Mouse (Mus musculus) intestine, embryonic 14.5 days (tissue): ENCODE data around the gene Fam71e2. TPM values are rescaled to one million over a fixed set of nuclear protein-coding genes. Genes with fewer than 3 reads are reported as not detected.
"Not testable (repeated sequence)": the region's sequence is repeated elsewhere in the genome, so short reads cannot be mapped to it uniquely, and the experiment has no call there.

Experiments used
- ATAC-seq: fragments of 200-750 bp; cut with Nextera tagmentation; replicated peaks from 2 replicates; pipeline ENCODE4 v1.8.0; 2017; ENCODE audit warnings: low read depth, moderate number of reproducible peaks, moderate TSS enrichment, moderate library complexity; ENCODE audit not compliant: low FRiP score, low TSS enrichment
- DNase-seq: peaks from one replicate; pipeline ENCODE4 v3.0.0-alpha.2; 2018; ENCODE audit warnings: low spot score
- H3K27ac ChIP-seq: fragments of 300-500 bp; sonication (generic); 2 replicates; pipeline ENCODE4 v1.5.1; 2014; ENCODE audit warnings: low read depth, mild to moderate bottlenecking, control low read depth
- H3K27me3 ChIP-seq: fragments of 300-500 bp; sonication (generic); replicated peaks from 2 replicates; pipeline ENCODE4 v1.6.1; 2014; ENCODE audit warnings: low read length, control low read depth; ENCODE audit not compliant: control insufficient read depth, insufficient read depth
- H3K36me3 ChIP-seq: fragments of 300-500 bp; sonication (generic); 2 replicates; pipeline ENCODE4 v1.6.1; 2014; ENCODE audit warnings: low read length, control low read depth; ENCODE audit not compliant: control insufficient read depth, insufficient read depth
- H3K4me1 ChIP-seq: fragments of 300-500 bp; sonication (generic); replicated peaks from 2 replicates; pipeline ENCODE4 v1.6.1; 2014; ENCODE audit warnings: low read length, control low read depth, mixed read lengths; ENCODE audit not compliant: control insufficient read depth, insufficient read depth
- H3K4me2 ChIP-seq: fragments of 300-500 bp; sonication (generic); 2 replicates; pipeline ENCODE4 v1.6.1; 2014; ENCODE audit warnings: low read length
- H3K4me3 ChIP-seq: fragments of 300-500 bp; sonication (generic); 2 replicates; pipeline ENCODE4 v1.5.1; 2014; ENCODE audit warnings: low read depth, low read length, control low read depth, mixed read lengths
- H3K9ac ChIP-seq: fragments of 300-500 bp; sonication (generic); 2 replicates; pipeline ENCODE4 v1.6.1; 2014; ENCODE audit warnings: mild to moderate bottlenecking, low read length
- H3K9me3 ChIP-seq: fragments of 300-500 bp; sonication (generic); 2 replicates; pipeline ENCODE4 v1.6.1; 2016; ENCODE audit warnings: low read length, control low read depth; ENCODE audit not compliant: control insufficient read depth
- WGBS: fragments of 180-500 bp; shearing (Covaris S2); extraction: QIAGEN DNeasy Blood & Tissue Kit; methylation state at CpG from one replicate; pipeline ENCODE4 v1.1.7; 2014; 5-methylcytosine and 5-hydroxymethylcytosine counted together
- polyA plus RNA-seq: library from polyadenylated mRNA; unstranded; fragments of >200 nt; fragmentation: Nextera tagmentation; extraction: Ambion mirVana; gene quantifications from 2 replicates; pipeline ENCODE4 v1.2.1, GENCODE M21; 2014

Gene Fam71e2
- not detected in 2 replicates for polyA plus RNA-seq

- 75% methylated on average over 4 of the region's 5 CpGs for WGBS
These were observed at the start of gene Fam71e2 for GRCm38 (mm10) chr7:4771202-4771601. Gene Fam71e2 (minus strand): TSS chr7:4771302.

GRCm38 (mm10) chr7:4816559-4816958, 45.5 kb upstream of the Fam71e2 start:
- Histone ChIP-seq H3K4me2 (no peak overlapping the region), H3K4me1 (no peaks in the 10 kb centered on the region; the same call in 1 of the 2 replicates), H3K4me3 (no peak overlapping the region), H3K27ac (no peak overlapping the region), H3K36me3 (no peaks in the 10 kb centered on the region), H3K27me3 (no peaks in the 10 kb centered on the region), H3K9ac (no peak overlapping the region), H3K9me3 (no peaks in the 10 kb centered on the region)
- ATAC-seq (no peak), DNase-seq (no peak)

More at GRCm38 (mm10) chr7:4771202-4771601, at the start of gene Fam71e2:
- no peak within 1 kb of the TSS for H3K9ac ChIP-seq
- DNase-seq = no peak
- H3K36me3 ChIP-seq = no peaks in the 10 kb centered on the region
- ATAC-seq = no peak
- H3K4me1 ChIP-seq = no peaks in the 10 kb centered on the region
- H3K4me2 ChIP-seq = no peak within 1 kb of the TSS
- H3K9me3 ChIP-seq = no peaks in the 10 kb centered on the region
- H3K27ac ChIP-seq = no peak within 1 kb of the TSS
- H3K4me3 ChIP-seq = no peak within 1 kb of the TSS
- peaks cover 16% of the 10 kb centered on the region for H3K27me3 ChIP-seq

GRCm38 (mm10) chr7:4813105-4813791, 42.1 kb upstream of the Fam71e2 start:
- WGBS = 23% methylated on average over 8 of the region's 8 CpGs
- Histone ChIP-seq H3K4me1 (peaks cover 21% of the 10 kb centered on the region), H3K4me2 (peak overlapping the region; percentile 57), H3K27me3 (no peaks in the 10 kb centered on the region), H3K27ac (peak overlapping the region; percentile 98), H3K4me3 (peak overlapping the region; percentile 95), H3K9ac (peak overlapping the region; percentile 47), H3K36me3 (peaks cover 26% of the 10 kb centered on the region), H3K9me3 (no peaks in the 10 kb centered on the region)
- ATAC-seq (no peak), DNase-seq (no peak)

GRCm38 (mm10) chr7:4812303-4813104, 41.4 kb upstream of the Fam71e2 start, which contains the start of gene Ube2s:
Gene Ube2s (minus strand): TSS chr7:4812590.
- peak; percentile 99 for ATAC-seq
- H3K4me1 ChIP-seq = peaks cover 21% of the 10 kb centered on the region

GRCm38 (mm10) chr7:4811842-4812302, 40.8 kb upstream of the Fam71e2 start:
- peak overlapping the region; percentile 98 for H3K27ac ChIP-seq
- peak overlapping the region; percentile 82 for H3K4me2 ChIP-seq
- peak overlapping the region; percentile 95 for H3K4me3 ChIP-seq
- WGBS = under 1% methylated on average over 33 of the region's 36 CpGs
- peak overlapping the region; percentile 98 for H3K9ac ChIP-seq
- peaks cover 37% of the 10 kb centered on the region for H3K36me3 ChIP-seq
- ATAC-seq (peak; percentile 26), DNase-seq (peak; percentile 81)
- H3K4me1 ChIP-seq = peaks cover 21% of the 10 kb centered on the region
- no peaks in the 10 kb centered on the region for H3K27me3 ChIP-seq
- no peaks in the 10 kb centered on the region for H3K9me3 ChIP-seq

More at GRCm38 (mm10) chr7:4812303-4813104, 41.4 kb upstream of the Fam71e2 start, which contains the start of gene Ube2s:
- peak within 1 kb of the TSS; percentile 98 for H3K9ac ChIP-seq
- H3K36me3 ChIP-seq = peaks cover 30% of the 10 kb centered on the region
- peak; percentile 100 for DNase-seq
- H3K9me3 ChIP-seq = no peaks in the 10 kb centered on the region
- no peaks in the 10 kb centered on the region for H3K27me3 ChIP-seq
- H3K4me2 ChIP-seq = peak within 1 kb of the TSS; percentile 82
- peak within 1 kb of the TSS; percentile 98 for H3K27ac ChIP-seq
- peak within 1 kb of the TSS; percentile 95 for H3K4me3 ChIP-seq
- WGBS = under 1% methylated on average over 62 of the region's 62 CpGs

GRCm38 (mm10) chr7:4811131-4811530, 40.0 kb upstream of the Fam71e2 start:
- not testable (repeated sequence) for H3K27ac ChIP-seq, H3K27me3 ChIP-seq, ATAC-seq, DNase-seq, H3K9me3 ChIP-seq
- H3K36me3 ChIP-seq = peaks cover 44% of the 10 kb centered on the region
- 39% methylated on average over 10 of the region's 10 CpGs for WGBS
- H3K9ac ChIP-seq = peak overlapping the region; percentile 98
- H3K4me1 ChIP-seq = peaks cover 21% of the 10 kb centered on the region
- peak overlapping the region; percentile 95 for H3K4me3 ChIP-seq
- H3K4me2 ChIP-seq = peak overlapping the region; percentile 82

- Histone ChIP-seq H3K4me3 (no peak overlapping the region), H3K27ac (no peak overlapping the region), H3K36me3 (peaks cover 51% of the 10 kb centered on the region), H3K9me3 (no peaks in the 10 kb centered on the region), H3K9ac (no peak overlapping the region), H3K4me1 (peaks cover 21% of the 10 kb centered on the region), H3K27me3 (no peaks in the 10 kb centered on the region), H3K4me2 (no peak overlapping the region)
- ATAC-seq = no peak
- 90% methylated on average over 7 of the region's 7 CpGs for WGBS
- DNase-seq = no peak
These were observed 35.6 kb upstream of the Fam71e2 start for GRCm38 (mm10) chr7:4806716-4807115.

- DNase-seq = no peak
These were observed 31.1 kb upstream of the Fam71e2 start for GRCm38 (mm10) chr7:4802247-4802646.

More at GRCm38 (mm10) chr7:4802247-4802646, 31.1 kb upstream of the Fam71e2 start:
- H3K9ac ChIP-seq = no peak overlapping the region
- no peak overlapping the region for H3K4me3 ChIP-seq
- H3K27ac ChIP-seq = no peak overlapping the region
- no peak for ATAC-seq
- peaks cover 28% of the 10 kb centered on the region for H3K36me3 ChIP-seq
- no peaks in the 10 kb centered on the region for H3K9me3 ChIP-seq
- no peaks in the 10 kb centered on the region for H3K27me3 ChIP-seq
- H3K4me1 ChIP-seq = no peaks in the 10 kb centered on the region
- no peak overlapping the region for H3K4me2 ChIP-seq
